Mouse (Mus musculus): ENCODE data around the gene Ctsz. TPM values are rescaled to one million over a fixed set of nuclear protein-coding genes. Genes with fewer than 3 reads are reported as not detected.

Ctsz gene
- polyA plus RNA-seq, 1 experiment from 2014 or later = 178 TPM

DNA sequence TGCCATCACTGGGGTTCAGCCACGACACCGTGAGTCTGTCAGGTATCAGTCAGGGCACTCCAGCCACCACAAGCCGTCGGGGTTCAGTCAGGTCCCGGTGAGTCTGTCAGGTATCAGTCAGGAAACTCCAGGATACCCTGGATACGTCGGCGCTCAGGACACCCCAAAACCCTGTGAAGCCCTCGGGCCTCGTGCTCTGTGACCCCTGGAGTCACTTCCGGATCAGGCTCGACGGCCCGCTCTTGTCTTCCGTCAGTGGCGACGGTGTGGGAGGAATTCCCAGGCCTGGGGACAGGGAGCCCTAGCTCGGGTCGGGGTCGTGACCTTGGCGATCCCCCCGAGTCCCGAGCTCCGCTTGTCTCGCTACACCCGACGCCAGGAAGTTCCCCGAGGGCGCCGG lies 33.6 kb upstream of the Ctsz start:
- peaks cover 34% of the 10 kb centered on the region for H3K4me1 ChIP-seq (ENCODE audit: insufficient read depth)
- no peaks in the 10 kb centered on the region for H3K27me3 ChIP-seq (ENCODE audit: insufficient read depth, low read length)
- peak overlapping the region; percentile 94 for H3K4me2 ChIP-seq (ENCODE audit: low read depth, low read length)
- TF ChIP-seq EP300 (IDR thresholded peaks at IDR 0.05; ENCODE audit: low read depth) (no peak; the same call in 1 of the 2 replicates), CTCF (IDR thresholded peaks at IDR 0.05; ENCODE audit: low read depth) (no peak)
- H3K9ac ChIP-seq (replicated peaks) = peak overlapping the region; percentile 94
- no peaks in the 10 kb centered on the region for H3K9me3 ChIP-seq (ENCODE audit: low read length)
- DNase-seq (no peak), ATAC-seq (peak; percentile 37)
- peaks cover 20% of the 10 kb centered on the region; the same call in 1 of the 2 replicates for H3K36me3 ChIP-seq (replicated peaks; ENCODE audit: insufficient read depth, low read length)
- peak overlapping the region; percentile 86 for H3K4me3 ChIP-seq (ENCODE audit: low read depth, low read length)
- peak overlapping the region; percentile 94 for H3K27ac ChIP-seq (ENCODE audit: low read depth)
- 5% methylated on average over 30 of the region's 30 CpGs for WGBS (ENCODE audit: insufficient replicate concordance)

- TF ChIP-seq CTCF (IDR thresholded peaks at IDR 0.05; ENCODE audit: low read depth) = no peak
- TF ChIP-seq EP300 (IDR thresholded peaks at IDR 0.05; ENCODE audit: low read depth) = no peak
- Histone ChIP-seq H3K4me3 (ENCODE audit: low read depth, low read length) (peak overlapping the region; percentile 86), H3K27ac (ENCODE audit: low read depth) (0 out of 2 replicates have a peak overlapping the region, but pooled peaks have one; percentile 13), H3K9ac (replicated peaks) (no peak overlapping the region), H3K27me3 (ENCODE audit: insufficient read depth, low read length) (no peaks in the 10 kb centered on the region), H3K9me3 (ENCODE audit: low read length) (no peaks in the 10 kb centered on the region), H3K4me2 (ENCODE audit: low read depth, low read length) (peak overlapping the region; percentile 94), H3K4me1 (ENCODE audit: insufficient read depth) (peaks cover 31% of the 10 kb centered on the region), H3K36me3 (replicated peaks; ENCODE audit: insufficient read depth, low read length) (peaks cover 32% of the 10 kb centered on the region)
- ATAC-seq = no peak
- DNase-seq = no peak
- 79% methylated on average over 7 of the region's 7 CpGs for WGBS (ENCODE audit: insufficient replicate concordance)
Observed at GRCm38 (mm10) chr2:174470786-174471405, 32.1 kb upstream of the Ctsz start.

DNA sequence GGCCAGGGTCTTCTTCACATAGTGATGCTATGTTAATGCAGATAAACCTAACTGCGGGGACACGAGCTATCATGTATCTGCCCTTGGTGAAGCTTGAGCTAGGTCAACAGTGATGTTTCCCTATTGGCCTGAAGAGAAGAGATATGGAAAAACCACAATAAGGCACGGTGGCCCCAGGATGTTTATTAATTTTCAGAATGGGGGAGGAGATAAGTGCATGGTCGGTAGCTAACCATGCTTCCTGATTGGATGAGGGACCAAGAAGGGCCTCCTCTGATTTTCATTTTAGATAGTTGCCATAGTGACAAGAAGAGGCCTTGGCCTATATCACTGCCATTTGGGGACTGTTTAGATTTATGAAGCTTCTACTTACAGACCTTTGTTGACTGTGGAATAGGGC lies 31.5 kb upstream of the Ctsz start:
- Histone ChIP-seq H3K27ac (ENCODE audit: low read depth) (no peak overlapping the region), H3K4me1 (ENCODE audit: insufficient read depth) (peaks cover 31% of the 10 kb centered on the region), H3K9me3 (ENCODE audit: low read length) (no peaks in the 10 kb centered on the region), H3K36me3 (replicated peaks; ENCODE audit: insufficient read depth, low read length) (peaks cover 38% of the 10 kb centered on the region), H3K4me2 (ENCODE audit: low read depth, low read length) (no peak overlapping the region), H3K27me3 (ENCODE audit: insufficient read depth, low read length) (no peaks in the 10 kb centered on the region), H3K9ac (replicated peaks) (no peak overlapping the region), H3K4me3 (ENCODE audit: low read depth, low read length) (no peak overlapping the region)
- DNase-seq = no peak
- ATAC-seq = no peak
- 47% methylated on average over 4 of the region's 4 CpGs for WGBS (ENCODE audit: insufficient replicate concordance)
- TF ChIP-seq EP300 (IDR thresholded peaks at IDR 0.05; ENCODE audit: low read depth) (peak; percentile 23; the same call in 1 of the 2 replicates), CTCF (IDR thresholded peaks at IDR 0.05; ENCODE audit: low read depth) (no peak)

GRCm38 (mm10) chr2:174463789-174464523 lies 25.1 kb upstream of the Ctsz start, which contains the start of gene Atp5e:
Gene Atp5e, minus strand, starts transcription at chr2:174464105.
- H3K27me3 ChIP-seq (ENCODE audit: insufficient read depth, low read length) = no peaks in the 10 kb centered on the region
- peak within 1 kb of the TSS; percentile 75 for H3K4me2 ChIP-seq (ENCODE audit: low read depth, low read length)
- peak within 1 kb of the TSS; percentile 86 for H3K27ac ChIP-seq (ENCODE audit: low read depth)
- peak; percentile 6; the same call in 1 of the 2 replicates for TF ChIP-seq EP300 (IDR thresholded peaks at IDR 0.05; ENCODE audit: low read depth)
- 0 out of 2 replicates have a peak, but pooled peaks have one; percentile 19 for TF ChIP-seq CTCF (IDR thresholded peaks at IDR 0.05; ENCODE audit: low read depth)
- peak within 1 kb of the TSS; percentile 73 for H3K4me3 ChIP-seq (ENCODE audit: low read depth, low read length)
- H3K36me3 ChIP-seq (replicated peaks; ENCODE audit: insufficient read depth, low read length) = peaks cover 57% of the 10 kb centered on the region
- H3K9me3 ChIP-seq (ENCODE audit: low read length) = no peaks in the 10 kb centered on the region
- ATAC-seq (peak; percentile 100), DNase-seq (peak; percentile 95)
- peaks cover 10% of the 10 kb centered on the region for H3K4me1 ChIP-seq (ENCODE audit: insufficient read depth)
- 1% methylated on average over 46 of the region's 48 CpGs for WGBS (ENCODE audit: insufficient replicate concordance)
- H3K9ac ChIP-seq (replicated peaks) = peak within 1 kb of the TSS; percentile 77

DNA sequence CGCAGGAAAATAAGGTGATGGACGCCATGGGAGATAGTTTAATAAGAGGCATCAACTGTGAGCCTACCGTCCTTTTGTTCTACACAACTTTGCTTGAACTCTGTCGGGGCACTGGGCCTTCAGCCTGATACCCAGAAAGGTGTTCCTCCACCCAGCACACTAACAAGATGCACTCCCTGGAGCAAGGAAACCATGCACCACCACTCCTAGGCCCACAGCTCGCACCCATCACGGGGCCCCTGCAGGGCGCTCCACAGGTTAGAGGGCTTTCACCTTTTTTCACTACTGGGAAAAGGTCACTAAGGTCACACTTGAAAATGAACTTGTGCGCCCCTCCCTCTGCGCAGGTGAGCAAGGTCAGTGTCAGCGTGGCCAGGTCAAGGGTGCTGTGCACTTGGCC lies 24.5 kb upstream of the Ctsz start:
- no peaks in the 10 kb centered on the region for H3K27me3 ChIP-seq (ENCODE audit: insufficient read depth, low read length)
- H3K4me1 ChIP-seq (ENCODE audit: insufficient read depth) = peaks cover 10% of the 10 kb centered on the region
- no peaks in the 10 kb centered on the region for H3K9me3 ChIP-seq (ENCODE audit: low read length)
- H3K36me3 ChIP-seq (replicated peaks; ENCODE audit: insufficient read depth, low read length) = peaks cover 51% of the 10 kb centered on the region
- ATAC-seq = no peak; the same call in 1 of the 2 replicates
- WGBS (ENCODE audit: insufficient replicate concordance) = 25% methylated on average over 10 of the region's 10 CpGs
- no peak for DNase-seq
- no peak for TF ChIP-seq EP300 (IDR thresholded peaks at IDR 0.05; ENCODE audit: low read depth)
- no peak for TF ChIP-seq CTCF (IDR thresholded peaks at IDR 0.05; ENCODE audit: low read depth)
- H3K4me3 ChIP-seq (ENCODE audit: low read depth, low read length) = peak overlapping the region; percentile 73
- H3K27ac ChIP-seq (ENCODE audit: low read depth) = peak overlapping the region; percentile 86
- peak overlapping the region; percentile 77 for H3K9ac ChIP-seq (replicated peaks)
- H3K4me2 ChIP-seq (ENCODE audit: low read depth, low read length) = peak overlapping the region; percentile 75

- Histone ChIP-seq H3K4me1 (ENCODE audit: insufficient read depth) (peaks cover 10% of the 10 kb centered on the region), H3K9ac (replicated peaks) (no peak overlapping the region), H3K4me3 (ENCODE audit: low read depth, low read length) (no peak overlapping the region), H3K27me3 (ENCODE audit: insufficient read depth, low read length) (no peaks in the 10 kb centered on the region), H3K4me2 (ENCODE audit: low read depth, low read length) (no peak overlapping the region), H3K36me3 (replicated peaks; ENCODE audit: insufficient read depth, low read length) (peaks cover 22% of the 10 kb centered on the region), H3K9me3 (ENCODE audit: low read length) (no peaks in the 10 kb centered on the region), H3K27ac (ENCODE audit: low read depth) (no peak overlapping the region)
- ATAC-seq = no peak
- 66% methylated on average over 2 of the region's 2 CpGs for WGBS (ENCODE audit: insufficient replicate concordance)
- DNase-seq = no peak
- no peak for TF ChIP-seq CTCF (IDR thresholded peaks at IDR 0.05; ENCODE audit: low read depth)
- no peak for TF ChIP-seq EP300 (IDR thresholded peaks at IDR 0.05; ENCODE audit: low read depth)
Observed at GRCm38 (mm10) chr2:174459365-174459764, 20.5 kb upstream of the Ctsz start.

Measured in liver, postnatal 0 days (tissue).